Mouse (Mus musculus): ENCODE results near the gene Lrrc36. TPM values are rescaled to one million over a fixed set of nuclear protein-coding genes. Genes with fewer than 3 reads are reported as not detected.
A peak's percentile ranks its signal among the peaks of the same experiment; 100 is the strongest.

Gene Lrrc36
- polyA plus RNA-seq, 1 experiment from 2014 or later, result 3.0 TPM

- Histone ChIP-seq H3K4me2 (replicated peaks; ENCODE audit: low read depth, low read length) (no peak overlapping the region), H3K27ac (ENCODE audit: low read depth, low read length) (no peak overlapping the region), H3K9me3 (ENCODE audit: control insufficient read depth, low read length) (no peaks in the 10 kb centered on the region), H3K27me3 (ENCODE audit: control insufficient read depth, insufficient read depth, low read length) (no peaks in the 10 kb centered on the region), H3K4me1 (replicated peaks; ENCODE audit: control insufficient read depth, insufficient read depth, low read length) (peaks cover 19% of the 10 kb centered on the region), H3K4me3 (ENCODE audit: low read depth, low read length) (no peak overlapping the region), H3K36me3 (ENCODE audit: control insufficient read depth, insufficient read depth, low read length) (0 out of 2 replicates have a peak, but pooled peaks cover 2% of the 10 kb centered on the region), H3K9ac (ENCODE audit: low read depth, low read length) (no peak overlapping the region)
- ATAC-seq (ENCODE audit: low FRiP score), result no peak
- WGBS, result 83% methylated on average over 6 of the region's 6 CpGs
- no peak for DNase-seq (ENCODE audit: low spot score)
These were observed 52.9 kb downstream of the Lrrc36 start for GRCm38 (mm10) chr8:105466246-105466645.

- 84% methylated on average over 7 of the region's 7 CpGs for WGBS
- DNase-seq (ENCODE audit: low spot score) (no peak), ATAC-seq (ENCODE audit: low FRiP score) (no peak)
- H3K9me3 ChIP-seq (ENCODE audit: control insufficient read depth, low read length), result no peaks in the 10 kb centered on the region
- no peak overlapping the region for H3K4me3 ChIP-seq (ENCODE audit: low read depth, low read length)
- H3K27ac ChIP-seq (ENCODE audit: low read depth, low read length), result no peak overlapping the region
- H3K27me3 ChIP-seq (ENCODE audit: control insufficient read depth, insufficient read depth, low read length), result no peaks in the 10 kb centered on the region
- H3K4me2 ChIP-seq (replicated peaks; ENCODE audit: low read depth, low read length), result no peak overlapping the region
- 0 out of 2 replicates have a peak, but pooled peaks cover 2% of the 10 kb centered on the region for H3K36me3 ChIP-seq (ENCODE audit: control insufficient read depth, insufficient read depth, low read length)
- peaks cover 21% of the 10 kb centered on the region for H3K4me1 ChIP-seq (replicated peaks; ENCODE audit: control insufficient read depth, insufficient read depth, low read length)
- H3K9ac ChIP-seq (ENCODE audit: low read depth, low read length), result no peak overlapping the region
These were observed 53.4 kb downstream of the Lrrc36 start for GRCm38 (mm10) chr8:105466700-105467291.

GRCm38 (mm10) chr8:105467396-105467985, 54.1 kb downstream of the Lrrc36 start:
- Histone ChIP-seq H3K9me3 (ENCODE audit: control insufficient read depth, low read length) (no peaks in the 10 kb centered on the region), H3K9ac (ENCODE audit: low read depth, low read length) (no peak overlapping the region), H3K27me3 (ENCODE audit: control insufficient read depth, insufficient read depth, low read length) (no peaks in the 10 kb centered on the region; the same call in 1 of the 2 replicates), H3K36me3 (ENCODE audit: control insufficient read depth, insufficient read depth, low read length) (0 out of 2 replicates have a peak, but pooled peaks cover 2% of the 10 kb centered on the region), H3K4me1 (replicated peaks; ENCODE audit: control insufficient read depth, insufficient read depth, low read length) (peaks cover 22% of the 10 kb centered on the region), H3K27ac (ENCODE audit: low read depth, low read length) (no peak overlapping the region), H3K4me2 (replicated peaks; ENCODE audit: low read depth, low read length) (no peak overlapping the region), H3K4me3 (ENCODE audit: low read depth, low read length) (no peak overlapping the region)
- no peak for DNase-seq (ENCODE audit: low spot score)
- WGBS, result 92% methylated on average over 10 of the region's 10 CpGs
- ATAC-seq (ENCODE audit: low FRiP score), result no peak

GRCm38 (mm10) chr8:105468002-105468720, 54.8 kb downstream of the Lrrc36 start:
- H3K4me3 ChIP-seq (ENCODE audit: low read depth, low read length), result no peak overlapping the region
- DNase-seq (ENCODE audit: low spot score) (no peak), ATAC-seq (ENCODE audit: low FRiP score) (no peak)
- H3K4me1 ChIP-seq (replicated peaks; ENCODE audit: control insufficient read depth, insufficient read depth, low read length), result peaks cover 27% of the 10 kb centered on the region
- H3K9me3 ChIP-seq (ENCODE audit: control insufficient read depth, low read length), result no peaks in the 10 kb centered on the region
- H3K4me2 ChIP-seq (replicated peaks; ENCODE audit: low read depth, low read length), result no peak overlapping the region
- no peak overlapping the region for H3K9ac ChIP-seq (ENCODE audit: low read depth, low read length)
- H3K27ac ChIP-seq (ENCODE audit: low read depth, low read length), result peak overlapping the region; percentile 91
- H3K27me3 ChIP-seq (ENCODE audit: control insufficient read depth, insufficient read depth, low read length), result peaks cover 3% of the 10 kb centered on the region
- WGBS, result 92% methylated on average over 27 of the region's 27 CpGs
- 0 out of 2 replicates have a peak, but pooled peaks cover 2% of the 10 kb centered on the region for H3K36me3 ChIP-seq (ENCODE audit: control insufficient read depth, insufficient read depth, low read length)

- Histone ChIP-seq H3K9ac (ENCODE audit: low read depth, low read length) (peak overlapping the region; percentile 42), H3K27ac (ENCODE audit: low read depth, low read length) (peak overlapping the region; percentile 91), H3K36me3 (ENCODE audit: control insufficient read depth, insufficient read depth, low read length) (0 out of 2 replicates have a peak, but pooled peaks cover 2% of the 10 kb centered on the region), H3K4me1 (replicated peaks; ENCODE audit: control insufficient read depth, insufficient read depth, low read length) (peaks cover 29% of the 10 kb centered on the region), H3K4me3 (ENCODE audit: low read depth, low read length) (no peak overlapping the region), H3K9me3 (ENCODE audit: control insufficient read depth, low read length) (no peaks in the 10 kb centered on the region), H3K4me2 (replicated peaks; ENCODE audit: low read depth, low read length) (peak overlapping the region; percentile 65), H3K27me3 (ENCODE audit: control insufficient read depth, insufficient read depth, low read length) (peaks cover 6% of the 10 kb centered on the region)
- ATAC-seq (ENCODE audit: low FRiP score), result peak; percentile 60
- peak; percentile 74 for DNase-seq (ENCODE audit: low spot score)
- WGBS, result 33% methylated on average over 6 of the region's 6 CpGs
These were observed 55.8 kb downstream of the Lrrc36 start for GRCm38 (mm10) chr8:105469041-105469695.

- 0 out of 2 replicates have a peak, but pooled peaks cover 2% of the 10 kb centered on the region for H3K36me3 ChIP-seq (ENCODE audit: control insufficient read depth, insufficient read depth, low read length)
- peak overlapping the region; percentile 43 for H3K4me3 ChIP-seq (ENCODE audit: low read depth, low read length)
- peak; percentile 11 for DNase-seq (ENCODE audit: low spot score)
- peaks cover 34% of the 10 kb centered on the region for H3K4me1 ChIP-seq (replicated peaks; ENCODE audit: control insufficient read depth, insufficient read depth, low read length)
- no peak for ATAC-seq (ENCODE audit: low FRiP score)
- H3K27me3 ChIP-seq (ENCODE audit: control insufficient read depth, insufficient read depth, low read length), result peaks cover 6% of the 10 kb centered on the region
- H3K9ac ChIP-seq (ENCODE audit: low read depth, low read length), result peak overlapping the region; percentile 54
- WGBS, result 91% methylated on average over 5 of the region's 5 CpGs
- no peaks in the 10 kb centered on the region for H3K9me3 ChIP-seq (ENCODE audit: control insufficient read depth, low read length)
- peak overlapping the region; percentile 65 for H3K4me2 ChIP-seq (replicated peaks; ENCODE audit: low read depth, low read length)
- H3K27ac ChIP-seq (ENCODE audit: low read depth, low read length), result peak overlapping the region; percentile 91
These were observed 56.4 kb downstream of the Lrrc36 start for GRCm38 (mm10) chr8:105469816-105470215.

- DNase-seq (ENCODE audit: low spot score), result no peak
- Histone ChIP-seq H3K9me3 (ENCODE audit: control insufficient read depth, low read length) (no peaks in the 10 kb centered on the region), H3K9ac (ENCODE audit: low read depth, low read length) (peak overlapping the region; percentile 54), H3K36me3 (ENCODE audit: control insufficient read depth, insufficient read depth, low read length) (0 out of 2 replicates have a peak, but pooled peaks cover 2% of the 10 kb centered on the region), H3K27me3 (ENCODE audit: control insufficient read depth, insufficient read depth, low read length) (peaks cover 8% of the 10 kb centered on the region), H3K4me2 (replicated peaks; ENCODE audit: low read depth, low read length) (peak overlapping the region; percentile 65), H3K4me1 (replicated peaks; ENCODE audit: control insufficient read depth, insufficient read depth, low read length) (peaks cover 38% of the 10 kb centered on the region), H3K27ac (ENCODE audit: low read depth, low read length) (peak overlapping the region; percentile 91), H3K4me3 (ENCODE audit: low read depth, low read length) (peak overlapping the region; percentile 43)
- ATAC-seq (ENCODE audit: low FRiP score), result no peak
- 59% methylated on average over 5 of the region's 5 CpGs for WGBS
These were observed 56.9 kb downstream of the Lrrc36 start for GRCm38 (mm10) chr8:105470262-105470661.

- Histone ChIP-seq H3K4me2 (replicated peaks; ENCODE audit: low read depth, low read length) (peak overlapping the region; percentile 65), H3K36me3 (ENCODE audit: control insufficient read depth, insufficient read depth, low read length) (0 out of 2 replicates have a peak, but pooled peaks cover 2% of the 10 kb centered on the region), H3K27ac (ENCODE audit: low read depth, low read length) (peak overlapping the region; percentile 91), H3K9ac (ENCODE audit: low read depth, low read length) (peak overlapping the region; percentile 54), H3K4me3 (ENCODE audit: low read depth, low read length) (peak overlapping the region; percentile 43), H3K27me3 (ENCODE audit: control insufficient read depth, insufficient read depth, low read length) (peaks cover 8% of the 10 kb centered on the region), H3K9me3 (ENCODE audit: control insufficient read depth, low read length) (no peaks in the 10 kb centered on the region), H3K4me1 (replicated peaks; ENCODE audit: control insufficient read depth, insufficient read depth, low read length) (peaks cover 40% of the 10 kb centered on the region)
- peak; percentile 84 for ATAC-seq (ENCODE audit: low FRiP score)
- 18% methylated on average over 11 of the region's 11 CpGs for WGBS
- no peak for DNase-seq (ENCODE audit: low spot score)
These were observed 57.4 kb downstream of the Lrrc36 start for GRCm38 (mm10) chr8:105470681-105471313.

Measured in hindbrain, embryonic 11.5 days (tissue).